Mouse (Mus musculus) spleen, adult 18-20 months (tissue): Measurements from ENCODE around the gene Ctnnbl1.

ENCODE experiments used
- DNase-seq, 2 experiments: peaks; one replicate each; pipeline ENCODE4 v3.0.0; 2022; ENCODE audit warnings: mixed read lengths in 2 of 2

Gene Ctnnbl1

DNA sequence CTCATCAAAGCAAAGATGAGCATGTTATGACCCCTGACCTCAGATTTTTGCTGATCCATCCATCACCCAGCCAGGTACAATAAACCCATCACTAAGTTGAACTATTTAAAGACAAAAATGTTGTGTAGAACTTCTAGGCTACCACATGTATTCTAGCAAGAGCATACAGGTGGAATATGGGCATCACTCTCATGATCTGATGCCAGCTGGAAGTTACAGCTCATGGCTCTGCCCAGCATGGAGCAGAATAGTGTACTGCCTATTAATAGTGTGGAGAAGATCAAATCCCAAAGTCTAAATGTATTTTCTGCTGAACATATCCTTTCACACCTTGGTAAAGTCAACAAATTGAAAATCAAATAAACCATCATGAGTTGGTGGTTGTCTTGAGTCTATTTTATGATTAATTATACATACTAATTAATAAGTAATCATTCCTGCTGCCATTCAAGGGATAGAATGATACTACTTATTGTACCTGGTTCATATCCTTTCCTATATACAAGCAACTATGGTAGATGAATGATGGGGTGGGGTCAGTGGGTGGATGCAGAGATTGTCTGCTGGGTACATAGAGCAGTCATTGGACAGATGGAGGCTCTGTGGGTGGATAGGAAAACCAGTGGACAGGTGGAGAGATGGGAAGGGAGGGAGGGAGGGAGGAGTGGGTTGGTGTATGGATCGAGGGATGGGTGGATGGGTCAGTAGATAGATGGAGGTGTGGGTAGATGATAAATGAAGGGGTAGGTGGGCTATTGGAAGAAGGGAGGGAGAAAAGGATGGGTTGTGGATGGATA, 58.6 kb downstream of the Ctnnbl1 start:
- DNase-seq: no peak

DNA sequence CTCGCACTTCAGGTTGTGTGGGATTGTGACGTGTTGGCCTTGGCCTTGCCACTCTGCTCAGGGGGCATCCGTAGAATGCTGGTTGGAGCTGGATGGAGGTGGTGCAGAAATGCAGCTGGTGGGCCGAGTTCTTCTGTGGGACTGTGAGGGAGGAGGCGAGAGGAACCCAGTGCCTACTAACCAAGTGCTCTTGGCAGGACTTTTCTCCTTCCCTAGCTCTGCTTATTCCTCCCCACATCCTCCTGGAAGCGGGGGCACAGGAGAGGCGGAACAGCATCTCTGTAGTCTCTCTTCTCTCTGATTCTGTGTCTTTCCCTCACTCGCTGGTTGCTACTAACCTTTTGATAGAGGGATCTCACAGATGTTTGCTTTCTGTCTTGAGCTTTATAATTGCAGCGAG, 62.3 kb downstream of the Ctnnbl1 start:
- DNase-seq: no peak

DNA sequence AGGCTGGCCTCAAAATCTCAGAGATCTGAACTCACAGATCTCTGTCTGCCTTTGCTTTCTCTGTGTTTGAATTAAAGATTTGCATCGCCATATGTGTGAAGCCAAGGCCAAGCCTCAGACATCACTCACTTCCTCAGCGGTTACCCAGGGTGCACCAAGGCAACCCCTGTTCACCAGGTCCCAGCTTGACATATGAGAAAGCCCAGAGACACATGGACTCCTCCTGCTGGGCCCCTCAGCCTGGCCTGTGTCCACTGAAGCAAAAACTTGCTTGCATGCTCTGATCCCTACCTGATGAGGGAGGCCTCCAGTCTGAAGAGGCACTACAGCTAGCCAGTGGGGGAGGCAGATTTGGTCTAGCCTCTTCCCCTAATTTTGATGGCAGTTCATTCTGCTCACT, 63.1 kb downstream of the Ctnnbl1 start:
- no peak for DNase-seq

DNA sequence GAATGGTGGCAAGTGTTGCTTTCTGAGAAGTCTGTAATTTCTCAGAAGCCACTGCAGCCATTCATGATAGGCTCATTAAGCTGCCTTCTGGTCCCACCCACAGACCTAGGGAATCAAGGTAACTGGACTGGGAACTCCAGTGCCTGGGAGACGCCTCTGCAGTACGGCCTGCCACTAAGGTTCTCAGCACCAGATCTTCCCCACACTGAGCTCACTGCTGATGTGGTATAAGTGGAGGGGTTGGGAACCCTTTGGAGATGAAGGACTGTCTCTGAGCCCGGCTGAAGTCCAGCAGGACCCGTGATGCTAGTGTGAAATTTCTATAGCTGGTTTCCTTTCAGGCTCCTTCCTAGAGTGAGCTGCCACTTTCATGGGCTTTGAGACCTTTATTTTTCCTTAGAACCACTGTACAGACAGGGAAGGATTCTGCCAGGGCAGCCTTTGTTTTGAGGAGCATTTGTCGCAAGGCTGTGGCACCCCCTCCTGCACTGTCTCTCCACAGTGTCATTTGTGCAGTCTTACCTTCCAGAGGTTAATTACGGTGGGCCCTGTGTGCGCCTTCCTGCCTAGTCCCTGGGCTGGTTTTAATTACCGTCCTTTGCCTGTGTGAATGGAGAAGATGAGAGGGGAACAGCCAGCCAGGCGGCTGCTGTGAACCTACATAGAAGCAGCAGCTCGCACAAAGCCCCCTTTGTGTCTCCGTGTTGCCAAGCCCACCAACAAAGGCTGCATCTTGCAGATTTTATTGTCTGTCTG, 63.7 kb downstream of the Ctnnbl1 start:
- no peak for DNase-seq

DNA sequence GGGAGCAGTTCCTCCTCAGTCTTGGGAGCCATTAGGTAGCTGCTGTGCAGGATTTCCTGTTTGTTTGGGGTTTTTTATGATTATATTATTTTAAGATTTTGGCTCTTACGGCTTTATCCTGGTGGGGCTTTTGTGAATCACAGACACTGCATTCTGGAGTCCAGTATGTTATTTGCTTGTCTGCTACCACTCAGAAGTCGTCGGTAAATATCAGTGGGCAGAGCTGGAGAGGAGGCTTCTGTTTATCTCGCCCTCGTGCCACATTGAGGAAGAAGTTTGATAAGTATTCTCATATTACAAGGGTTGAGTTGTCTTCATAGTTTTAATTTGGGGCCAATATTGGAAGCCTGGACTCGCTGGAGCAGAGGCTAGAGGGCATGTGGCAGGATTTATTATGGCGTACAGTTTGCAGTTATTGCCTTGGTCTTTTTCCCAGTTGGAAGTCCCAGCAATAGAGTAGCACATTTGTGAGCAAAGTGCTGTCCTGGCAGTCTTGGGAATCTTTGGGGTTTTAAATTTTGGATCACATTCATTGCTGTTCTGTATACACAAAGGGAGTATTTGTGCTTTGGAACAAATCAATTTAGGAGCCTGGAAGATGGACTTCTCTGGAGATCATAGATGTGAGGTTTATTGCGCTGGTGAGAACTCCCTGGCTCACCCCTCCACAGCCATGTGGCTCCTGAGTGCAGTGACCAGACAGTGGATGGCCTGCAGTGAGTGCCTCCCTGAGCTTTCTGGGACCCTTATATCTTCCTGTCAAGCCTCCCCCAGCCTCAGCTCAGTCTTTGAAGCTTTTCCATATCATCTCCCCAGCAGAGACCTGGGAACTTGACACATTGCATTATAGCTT, 64.5 kb downstream of the Ctnnbl1 start:
- no peak for DNase-seq

DNA sequence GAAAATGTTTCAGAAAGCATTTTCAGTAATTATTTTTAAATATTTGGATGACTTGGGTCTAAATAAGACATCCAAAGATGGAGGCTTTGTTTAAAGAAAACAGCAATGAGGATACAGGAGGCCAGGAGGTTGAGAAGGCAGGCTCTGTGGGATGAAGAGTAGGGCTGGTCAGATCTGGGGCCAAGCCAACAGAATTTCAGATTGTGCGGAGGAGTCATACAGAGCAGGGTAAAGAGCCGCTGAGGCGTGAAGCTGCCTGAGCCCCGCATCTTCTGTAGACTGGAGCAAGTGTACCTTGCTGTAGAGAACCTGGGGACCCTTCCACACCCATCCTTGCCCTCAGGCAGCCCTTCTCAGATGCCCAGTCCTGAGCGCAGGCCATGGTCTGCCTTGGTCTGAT, 65.5 kb downstream of the Ctnnbl1 start:
- no peak for DNase-seq

DNA sequence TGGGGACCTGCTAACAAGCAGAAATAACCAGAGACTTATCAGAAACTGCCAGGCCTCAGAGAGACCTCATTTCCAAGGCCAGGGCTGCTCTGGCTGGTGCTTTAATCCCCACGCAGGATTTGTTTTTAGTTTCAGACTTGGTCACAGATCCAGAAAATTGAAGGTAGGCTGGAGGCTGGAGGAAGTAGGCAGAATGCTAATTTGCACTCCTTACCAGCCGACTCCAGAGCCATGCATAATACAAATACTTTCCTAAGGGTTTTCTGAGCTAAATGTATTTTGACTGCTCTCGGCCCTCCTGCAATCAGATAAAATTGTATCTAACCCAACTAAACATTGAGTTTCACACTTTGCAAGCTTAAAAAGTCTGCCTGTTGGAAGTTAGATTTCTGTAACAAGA, 67.2 kb downstream of the Ctnnbl1 start:
- DNase-seq: no peak

DNA sequence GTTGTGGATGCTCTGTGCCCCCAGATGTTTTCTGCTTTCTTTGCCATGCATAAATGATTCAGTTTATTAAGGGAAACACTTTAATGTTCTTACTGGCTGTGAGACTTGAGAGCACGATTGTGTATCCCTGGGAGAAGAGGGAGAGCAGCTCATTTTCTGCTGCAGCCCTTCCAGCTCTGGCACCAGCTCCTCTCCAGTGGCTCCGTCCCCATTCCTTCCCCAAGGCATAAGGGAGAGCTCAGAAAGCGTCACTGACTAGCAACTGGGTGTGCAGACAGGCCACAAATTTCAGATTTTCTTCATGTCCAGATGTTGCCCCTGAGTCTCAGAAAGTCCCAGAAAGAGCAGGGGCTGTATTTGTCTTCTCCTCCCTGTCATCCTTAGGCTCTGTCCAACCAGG, 67.9 kb downstream of the Ctnnbl1 start:
- DNase-seq: no peak

DNA sequence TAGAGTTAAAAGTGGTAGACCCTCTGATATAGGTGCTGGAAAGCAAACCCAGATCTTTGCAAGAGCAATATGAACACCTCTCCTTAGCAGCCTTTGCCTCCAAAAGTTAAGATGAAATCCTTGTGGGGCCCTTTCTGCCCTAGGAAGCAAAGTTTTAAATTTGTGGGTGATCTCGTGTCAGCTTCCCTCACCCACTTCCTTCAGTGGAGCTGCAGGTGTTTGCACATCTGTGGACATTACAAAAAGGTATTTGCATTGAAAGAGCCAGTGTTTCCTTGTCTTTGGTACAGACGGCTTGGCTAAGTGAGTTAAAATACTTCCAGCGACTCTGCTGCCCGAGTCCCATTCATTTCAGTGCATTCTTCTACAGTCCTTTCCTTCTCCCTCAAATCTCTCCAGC, 69.9 kb downstream of the Ctnnbl1 start:
- no peak for DNase-seq

DNA sequence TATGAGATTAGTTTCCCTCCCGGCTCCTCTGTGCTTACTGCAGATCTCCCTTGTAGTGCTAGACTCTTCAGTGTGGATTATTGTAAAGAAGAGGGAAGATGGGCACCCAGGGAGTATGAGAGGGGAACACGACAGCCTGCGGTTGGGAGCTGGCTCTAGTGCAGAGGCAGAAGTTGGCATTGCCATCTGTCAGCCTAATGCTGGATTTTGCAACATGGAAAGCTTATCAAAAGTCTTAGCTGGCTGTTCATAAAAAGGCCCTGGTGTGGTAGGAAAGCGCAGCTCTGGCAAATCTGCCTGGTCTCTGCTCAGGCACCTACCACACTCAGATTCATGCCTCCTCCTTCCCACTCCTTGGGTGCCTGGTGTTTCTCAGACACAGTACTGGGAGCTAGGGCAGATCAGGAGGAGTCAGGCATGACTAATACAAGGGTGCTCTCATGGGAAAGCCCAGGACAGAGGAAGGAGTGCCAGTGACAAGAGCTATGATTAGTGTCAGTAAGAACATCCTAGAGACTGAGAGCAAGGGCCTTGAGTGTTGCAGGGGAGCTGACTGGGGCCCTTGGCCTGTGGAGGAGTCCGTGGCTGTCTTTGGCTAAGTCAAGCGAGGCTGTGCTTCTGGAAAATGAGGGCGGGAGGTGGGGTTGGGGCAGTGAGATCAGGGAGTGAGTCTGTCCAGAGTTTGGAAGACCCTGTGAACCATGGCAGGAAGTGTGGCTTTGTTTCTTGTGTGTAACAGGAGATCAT, 70.6 kb downstream of the Ctnnbl1 start:
- DNase-seq: no peak

DNA sequence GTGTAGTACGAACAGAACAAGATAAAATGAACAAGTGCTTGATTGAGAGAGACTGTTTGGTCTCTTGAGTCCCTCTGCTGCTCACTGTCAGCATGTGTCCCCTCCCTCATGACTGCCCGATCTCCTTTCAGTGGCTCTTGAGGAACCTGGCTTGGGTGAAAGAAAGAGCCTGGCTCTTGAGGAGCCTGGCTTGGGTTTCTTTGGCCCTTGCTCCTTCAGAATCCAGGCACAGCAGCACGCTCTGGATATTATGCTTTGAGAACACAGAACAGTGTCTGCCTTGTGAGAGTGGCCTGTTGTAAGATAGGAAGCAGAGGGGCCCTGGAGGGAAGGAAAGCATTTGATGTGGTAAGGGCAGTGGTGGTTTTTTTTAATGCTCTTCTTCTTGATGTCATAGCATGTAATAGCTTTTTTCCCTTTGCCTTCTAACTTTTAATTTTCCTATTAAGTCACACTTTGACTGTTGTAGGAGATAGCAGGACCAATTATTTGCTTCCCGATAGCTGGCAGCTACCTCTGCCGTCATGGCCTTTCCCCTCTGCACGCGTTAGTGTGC, 71.2 kb downstream of the Ctnnbl1 start:
- no peak for DNase-seq

DNA sequence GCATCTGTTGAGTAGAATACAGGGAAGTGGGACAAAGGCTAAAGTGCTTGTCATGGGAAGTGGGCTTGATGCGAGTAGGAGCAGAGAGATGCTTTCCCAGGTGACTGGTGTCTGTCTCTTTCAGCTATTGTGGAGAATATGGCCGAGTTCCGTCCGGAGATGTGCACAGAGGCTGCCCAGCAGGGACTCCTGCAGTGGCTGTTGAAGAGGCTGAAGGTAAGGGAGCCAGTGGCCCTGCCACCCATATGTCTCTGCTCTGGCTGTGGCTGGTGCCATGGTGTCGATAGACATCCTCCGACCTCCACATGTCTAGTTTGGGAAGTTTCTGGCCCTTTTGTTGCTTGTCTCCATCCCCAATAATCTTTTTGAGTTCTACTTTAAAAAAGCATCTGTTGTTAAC, 72.1 kb downstream of the Ctnnbl1 start:
- no peak for DNase-seq

DNA sequence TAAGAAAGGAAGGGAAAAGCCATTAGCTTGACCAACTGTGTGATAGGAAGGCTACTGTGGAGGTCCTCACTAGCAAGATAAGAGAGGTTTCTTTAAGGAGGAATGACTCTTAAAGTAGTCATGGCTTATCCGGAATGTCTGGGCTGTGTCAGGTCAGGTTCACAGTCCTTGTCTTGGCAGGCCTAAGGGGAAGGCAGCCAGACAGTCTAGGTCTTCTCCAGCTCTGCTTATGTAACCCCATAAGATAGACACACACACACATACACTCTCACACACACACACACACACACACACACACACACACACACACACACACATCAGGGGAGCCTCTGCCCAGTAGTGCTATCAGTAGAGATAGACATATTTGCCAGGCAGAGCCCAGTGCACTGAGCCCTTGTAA, 73.5 kb downstream of the Ctnnbl1 start:
- no peak for DNase-seq

DNA sequence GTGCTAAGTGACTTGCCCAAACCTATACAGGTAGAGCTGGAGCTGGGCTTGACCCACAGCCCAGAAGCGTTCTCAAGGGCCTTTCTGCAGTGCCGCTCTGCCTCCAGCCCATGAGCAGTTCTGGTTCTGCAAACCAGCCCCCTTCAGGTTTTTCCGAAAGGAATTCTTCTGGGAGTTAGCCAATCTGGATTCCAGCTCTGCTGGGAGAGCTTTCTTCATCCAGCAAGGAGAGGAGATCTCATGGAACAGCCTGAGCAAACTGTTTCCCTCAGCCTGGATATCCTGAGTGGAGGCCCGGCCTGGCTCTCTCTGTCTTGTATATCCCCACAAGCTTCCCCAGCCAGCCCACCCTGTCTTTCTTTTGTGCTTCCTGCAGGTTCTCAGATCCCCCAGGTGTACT, 75.9 kb downstream of the Ctnnbl1 start:
- no peak for DNase-seq

DNA sequence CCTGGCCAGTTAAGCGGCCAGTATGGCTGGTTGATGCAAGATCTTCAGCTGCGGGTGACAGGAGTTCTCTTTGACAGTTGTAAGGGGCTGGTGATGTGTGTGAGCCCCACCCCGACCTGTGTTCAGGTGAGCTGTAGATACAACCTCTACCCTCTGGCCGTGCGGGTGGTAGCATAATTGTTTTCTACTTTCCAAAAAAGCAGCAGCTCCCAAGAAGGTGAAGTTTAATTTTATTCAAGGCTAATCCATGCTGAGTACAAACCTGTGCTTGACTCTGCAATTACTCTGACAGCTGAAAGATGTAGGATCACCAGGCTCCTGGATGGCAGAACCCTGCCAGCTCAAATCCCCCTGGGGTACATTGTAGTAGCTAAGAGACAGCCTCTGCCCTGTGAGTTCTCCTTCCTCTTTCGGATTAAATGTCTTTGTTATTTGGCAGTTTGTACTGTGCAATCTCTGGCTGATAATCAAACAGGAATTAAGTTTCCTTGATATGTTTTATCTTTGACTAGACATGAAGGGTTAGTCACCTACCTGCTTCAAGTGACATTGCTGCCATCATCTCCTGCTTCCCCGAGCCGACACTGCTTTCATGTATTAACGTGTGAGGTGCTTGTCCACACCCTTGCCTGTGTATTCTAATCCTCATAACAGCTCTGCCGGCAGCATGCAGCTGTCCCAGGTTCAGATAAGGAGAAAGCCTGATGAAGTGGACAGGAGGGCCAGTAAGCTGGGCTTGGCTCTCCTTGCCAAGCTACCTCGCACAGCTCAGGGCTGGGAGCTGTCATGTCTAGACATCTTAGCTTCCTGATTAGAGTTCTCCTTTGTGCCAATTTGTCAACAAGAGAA, 77.1 kb downstream of the Ctnnbl1 start:
- no peak for DNase-seq

DNA sequence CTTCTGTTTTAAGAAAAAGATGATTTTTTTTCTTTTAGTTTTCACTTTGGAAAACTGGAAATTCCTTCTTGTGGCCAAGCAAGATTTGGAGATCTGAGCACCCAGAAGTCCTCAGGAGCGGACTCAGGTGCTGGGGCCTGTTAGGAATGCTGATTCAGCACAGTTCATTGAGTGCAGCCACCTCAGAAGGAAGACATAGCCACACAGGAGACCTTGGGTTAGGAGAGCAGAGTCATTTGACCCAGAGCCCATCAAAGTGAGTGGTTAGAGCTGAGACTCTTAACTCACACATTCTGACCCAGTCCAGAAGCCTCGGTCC, 77.7 kb downstream of the Ctnnbl1 start:
- no peak for DNase-seq

DNA sequence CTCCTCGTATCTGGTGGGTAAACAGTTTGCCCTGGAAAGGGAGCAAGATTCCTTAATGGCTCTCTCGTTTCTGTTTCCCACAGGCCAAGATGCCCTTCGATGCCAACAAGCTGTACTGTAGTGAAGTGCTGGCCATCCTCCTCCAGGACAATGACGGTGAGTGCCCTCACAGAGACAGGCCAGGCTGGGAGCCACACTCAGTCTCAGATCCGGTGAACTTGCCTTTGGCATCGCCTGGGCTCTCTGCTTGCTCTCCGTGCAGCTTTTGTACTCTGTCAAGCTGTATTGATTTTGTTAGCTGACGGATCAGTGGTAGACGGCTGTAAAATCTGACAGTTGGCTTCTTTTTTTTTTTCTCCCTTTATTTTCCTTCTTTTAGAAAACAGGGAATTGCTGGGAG, 80.5 kb downstream of the Ctnnbl1 start:
- no peak for DNase-seq

DNA sequence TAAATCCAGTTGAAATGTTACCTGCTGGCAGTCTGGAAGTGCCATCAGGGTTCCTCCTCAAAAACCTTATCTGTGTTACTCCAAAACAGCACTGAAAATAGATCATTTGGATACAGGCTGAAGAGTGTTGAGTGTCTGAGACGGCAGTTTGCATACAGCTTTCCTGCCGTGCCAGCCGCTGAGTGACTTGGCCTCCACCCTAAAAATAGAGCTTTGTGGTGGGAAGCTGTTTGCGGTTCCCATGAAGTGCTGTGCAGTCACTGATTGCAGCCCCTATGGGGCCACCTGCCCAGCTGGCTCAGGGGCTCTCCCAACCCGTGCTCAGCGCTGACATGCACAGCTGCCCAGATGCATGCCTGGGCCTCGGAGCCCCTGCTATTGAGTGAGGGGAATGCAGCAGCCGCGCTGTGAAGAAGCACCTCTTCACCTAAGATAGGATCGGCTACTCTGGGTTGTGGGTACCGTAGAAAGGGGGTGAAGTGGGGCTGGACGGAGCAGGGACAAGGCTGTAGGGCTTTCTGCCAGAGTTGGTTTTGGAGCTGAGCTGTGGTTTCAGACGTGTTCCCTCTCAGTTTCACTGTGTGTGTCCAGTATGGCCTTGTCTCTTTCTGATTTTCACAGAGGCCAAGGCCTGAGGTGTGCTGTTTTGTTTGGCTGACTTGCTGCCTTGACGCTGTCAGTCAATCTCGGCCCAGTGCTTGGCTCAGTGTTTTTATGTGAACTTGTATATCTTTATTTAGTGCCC, 81.5 kb downstream of the Ctnnbl1 start:
- DNase-seq: no peak

DNA sequence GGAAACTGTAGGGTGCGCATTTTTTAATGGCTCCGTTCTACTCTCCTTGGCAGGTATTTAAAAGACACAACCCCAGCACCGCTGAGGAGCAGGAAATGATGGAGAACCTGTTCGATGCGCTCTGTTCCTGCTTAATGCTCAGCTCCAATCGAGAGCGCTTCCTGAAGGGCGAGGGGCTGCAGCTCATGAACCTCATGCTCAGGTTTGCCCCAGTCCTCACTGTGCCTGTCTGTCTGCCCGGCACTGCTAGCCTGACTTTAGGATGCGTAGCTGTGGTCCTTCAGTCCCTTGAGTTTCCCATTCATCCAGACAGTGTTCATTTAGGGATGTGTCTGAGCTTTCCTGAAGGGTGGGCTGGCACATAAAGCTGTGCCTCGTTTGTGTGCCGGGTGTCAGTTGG, 82.2 kb downstream of the Ctnnbl1 start:
- DNase-seq: no peak

DNA sequence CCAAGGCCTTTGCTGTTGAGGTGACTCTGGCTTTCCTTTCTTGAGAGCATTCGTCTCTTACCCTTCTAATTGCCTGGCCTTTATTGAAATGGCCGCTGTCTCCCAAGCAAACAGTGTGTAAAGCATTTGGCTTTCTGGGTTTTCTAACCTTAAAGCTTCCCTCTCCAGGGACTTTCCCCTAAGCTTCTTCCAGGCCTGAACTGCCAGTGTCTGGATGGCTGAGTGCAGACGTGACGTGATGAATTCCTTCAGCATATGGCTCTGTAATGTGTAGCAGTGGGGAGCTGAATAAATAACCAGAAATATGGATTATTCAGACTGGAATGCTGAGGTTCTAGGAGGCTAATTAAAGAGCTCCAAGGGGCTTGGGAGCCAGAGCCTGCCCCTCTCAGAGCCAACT, 84.1 kb downstream of the Ctnnbl1 start:
- DNase-seq: no peak

DNA sequence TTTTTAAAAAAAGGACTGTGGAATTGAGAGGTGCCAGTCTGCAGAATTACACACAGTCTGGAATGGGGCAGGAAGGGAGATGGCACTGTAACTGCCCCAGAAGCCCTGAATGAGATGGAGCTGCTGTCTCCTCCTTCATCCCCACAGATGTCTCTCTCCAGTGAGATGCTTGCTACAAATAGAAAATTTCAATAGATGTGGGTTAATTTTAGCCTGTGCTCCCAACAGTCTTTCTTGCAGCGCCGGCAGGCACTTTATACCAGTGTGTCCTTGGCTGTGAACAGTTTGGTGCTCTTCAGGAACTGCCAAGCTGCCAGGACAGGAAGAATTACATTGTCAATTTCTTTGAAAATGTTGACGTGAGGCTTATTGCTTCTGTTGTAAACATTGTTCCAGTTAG, 86.3 kb downstream of the Ctnnbl1 start:
- no peak for DNase-seq
